Mouse (Mus musculus): ENCODE data around the gene Cdh23.
"Not testable (repeated sequence)": the region's sequence is repeated elsewhere in the genome, so short reads cannot be mapped to it uniquely, and the experiment has no call there.

Cdh23 gene

DNA sequence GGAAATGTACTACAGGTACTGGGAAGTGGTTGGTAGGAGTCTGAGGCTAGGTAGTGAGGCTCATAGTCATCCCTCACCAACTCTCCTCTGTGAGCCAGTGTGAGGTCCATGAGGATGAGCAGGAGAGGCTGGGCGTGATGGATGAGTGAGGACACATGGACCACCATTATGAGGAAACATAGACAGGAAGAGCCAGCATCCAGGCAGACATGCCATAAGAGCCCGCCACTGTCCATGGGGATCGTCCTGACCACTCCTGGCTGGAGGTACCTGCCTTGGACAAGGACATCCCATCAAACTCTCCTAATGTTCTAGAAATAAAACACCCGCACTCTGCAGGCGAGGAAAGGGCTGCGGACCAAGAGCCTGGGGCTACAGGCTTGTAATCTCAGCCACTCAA lies at the start of gene Cdh23:
Cdh23 (minus strand) TSS at position 101 of the 400 bp plus-strand sequence.
- no peak for DNase-seq (ENCODE audit: low spot score in 2 of 2)

DNA sequence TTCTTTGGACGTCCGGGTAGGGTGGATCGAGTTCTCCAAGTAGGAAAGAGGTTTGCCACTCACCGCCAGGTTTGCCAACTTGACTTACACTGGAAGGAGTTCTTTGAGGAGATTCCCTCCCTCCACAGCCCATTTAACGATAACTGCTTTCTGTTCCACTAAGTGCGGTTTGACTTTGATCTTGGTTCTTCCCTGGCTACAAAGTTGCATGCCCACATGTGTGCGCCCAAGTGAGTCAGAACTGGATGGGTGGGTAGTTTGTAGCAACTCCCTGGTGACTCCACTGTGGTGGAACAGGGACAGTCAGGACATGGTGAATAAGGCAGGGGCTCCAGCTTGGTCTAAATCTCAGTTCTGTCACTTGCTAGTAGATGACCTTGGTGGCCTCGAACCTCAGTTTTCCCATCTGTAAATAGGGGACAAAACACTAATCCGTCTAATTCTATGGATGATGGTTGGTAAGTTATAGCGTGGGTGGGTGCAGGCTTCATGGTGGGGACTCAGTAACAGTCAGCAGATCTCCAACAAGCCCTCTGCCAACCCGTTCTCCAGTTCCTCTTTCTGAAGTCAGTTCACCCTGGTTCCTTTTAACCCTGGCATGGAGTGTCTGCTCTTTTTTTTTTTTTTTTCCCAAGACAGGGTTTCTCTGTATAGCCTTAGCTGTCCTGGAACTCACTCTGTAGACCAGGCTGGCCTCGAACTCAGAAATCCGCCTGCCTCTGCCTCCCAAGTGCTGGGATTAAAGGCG lies 48.4 kb upstream of the Cdh23 start:
- no peak for DNase-seq (ENCODE audit: low spot score in 2 of 2)

GRCm38 (mm10) chr10:60743681-60744080 lies 47.4 kb upstream of the Cdh23 start:
- no peak for DNase-seq (ENCODE audit: low spot score in 2 of 2)

DNA sequence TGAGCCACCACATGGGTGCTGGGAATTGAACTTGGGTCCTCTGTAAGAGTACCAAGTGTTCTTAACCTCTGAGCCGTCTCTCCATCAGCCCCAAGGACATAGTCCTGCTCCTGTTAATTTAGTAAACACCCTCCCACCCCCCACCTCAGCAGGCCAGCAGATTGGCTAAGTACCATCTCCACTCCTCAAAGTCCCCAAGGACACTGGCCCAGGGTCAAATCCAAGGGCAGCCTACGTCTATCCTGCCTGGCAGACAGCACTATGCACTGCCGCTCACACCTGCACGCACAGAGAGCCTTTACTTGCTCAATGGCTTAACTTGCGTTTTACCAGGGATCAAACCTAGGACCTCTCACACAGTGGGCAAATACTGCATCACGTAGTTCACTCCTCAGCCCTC lies 46.7 kb upstream of the Cdh23 start:
- DNase-seq (ENCODE audit: low spot score in 2 of 2) = no peak

DNA sequence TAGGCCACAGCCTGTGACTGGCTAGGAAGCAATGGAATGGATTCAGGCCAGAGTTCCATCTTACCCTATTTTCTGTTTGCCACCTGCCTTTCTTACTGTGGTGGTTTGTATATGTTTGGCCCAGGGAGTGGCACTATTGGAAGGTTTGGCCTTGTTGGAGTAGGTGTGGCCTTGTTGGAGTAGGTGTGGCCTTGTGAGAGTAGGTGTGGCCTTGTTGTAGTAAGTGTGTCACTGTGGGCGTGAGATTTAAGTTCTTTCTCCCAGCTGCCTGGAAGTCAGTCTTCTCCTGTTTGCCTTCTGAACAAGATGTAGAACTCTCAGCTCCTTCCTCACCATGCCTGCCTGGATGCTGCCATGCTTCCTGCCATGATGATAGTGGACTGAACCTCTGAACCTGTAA lies 46.0 kb upstream of the Cdh23 start:
- not testable (repeated sequence) for DNase-seq (ENCODE audit: low spot score in 2 of 2)

DNA sequence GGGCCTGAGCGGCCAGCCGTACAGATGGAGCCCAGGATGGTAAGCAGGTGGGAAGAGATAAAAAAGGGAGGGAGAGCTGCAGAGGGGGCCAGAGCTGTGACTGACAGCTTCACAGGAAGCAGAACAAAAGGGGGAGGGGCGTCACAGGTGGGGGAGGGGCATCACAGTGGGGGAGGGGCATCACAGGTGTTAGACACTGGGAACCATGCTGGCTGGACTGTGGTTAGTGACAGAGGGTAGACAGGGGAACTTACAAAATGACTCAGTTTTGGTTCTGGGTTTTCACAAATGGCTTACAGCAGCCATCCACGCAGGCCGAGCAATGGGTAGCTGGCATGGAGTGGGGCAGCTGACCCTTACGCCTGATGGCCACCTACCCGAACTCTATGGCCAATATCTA lies 45.1 kb upstream of the Cdh23 start:
- no peak for DNase-seq (ENCODE audit: low spot score in 2 of 2)

DNA sequence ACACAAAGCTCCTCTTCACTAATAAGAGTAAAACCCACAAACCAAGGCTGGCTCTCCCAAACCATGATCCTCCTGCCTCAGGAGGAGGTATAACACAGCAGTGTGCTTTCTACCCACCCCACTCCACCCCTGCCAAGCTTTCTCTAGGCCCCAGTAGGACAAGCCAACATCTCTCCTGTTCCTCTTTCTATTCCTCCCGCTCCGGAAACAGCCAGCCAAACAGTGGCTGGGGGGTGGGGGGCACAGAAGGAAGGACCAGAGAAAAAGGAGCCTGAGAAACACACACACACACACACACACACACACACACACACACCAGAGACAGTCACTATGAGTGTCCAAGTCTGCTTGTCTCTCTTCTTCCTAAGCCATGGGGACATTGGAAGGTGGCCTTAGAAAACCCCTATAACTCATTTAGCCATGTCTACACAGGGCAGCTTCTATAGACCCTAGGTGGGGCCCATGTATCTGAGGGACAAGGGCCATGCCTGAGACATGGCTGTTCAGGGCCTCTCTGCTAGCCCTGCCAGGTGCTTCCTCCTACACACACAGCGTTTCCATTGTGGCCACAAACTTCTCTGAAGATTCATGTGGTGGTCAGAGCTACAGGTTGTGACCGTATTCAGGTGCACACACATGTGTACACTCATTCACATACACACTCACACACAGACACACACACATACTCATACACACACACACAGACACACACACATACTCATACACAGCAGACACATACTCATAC lies 43.5 kb upstream of the Cdh23 start:
- DNase-seq (ENCODE audit: low spot score in 2 of 2) = no peak

DNA sequence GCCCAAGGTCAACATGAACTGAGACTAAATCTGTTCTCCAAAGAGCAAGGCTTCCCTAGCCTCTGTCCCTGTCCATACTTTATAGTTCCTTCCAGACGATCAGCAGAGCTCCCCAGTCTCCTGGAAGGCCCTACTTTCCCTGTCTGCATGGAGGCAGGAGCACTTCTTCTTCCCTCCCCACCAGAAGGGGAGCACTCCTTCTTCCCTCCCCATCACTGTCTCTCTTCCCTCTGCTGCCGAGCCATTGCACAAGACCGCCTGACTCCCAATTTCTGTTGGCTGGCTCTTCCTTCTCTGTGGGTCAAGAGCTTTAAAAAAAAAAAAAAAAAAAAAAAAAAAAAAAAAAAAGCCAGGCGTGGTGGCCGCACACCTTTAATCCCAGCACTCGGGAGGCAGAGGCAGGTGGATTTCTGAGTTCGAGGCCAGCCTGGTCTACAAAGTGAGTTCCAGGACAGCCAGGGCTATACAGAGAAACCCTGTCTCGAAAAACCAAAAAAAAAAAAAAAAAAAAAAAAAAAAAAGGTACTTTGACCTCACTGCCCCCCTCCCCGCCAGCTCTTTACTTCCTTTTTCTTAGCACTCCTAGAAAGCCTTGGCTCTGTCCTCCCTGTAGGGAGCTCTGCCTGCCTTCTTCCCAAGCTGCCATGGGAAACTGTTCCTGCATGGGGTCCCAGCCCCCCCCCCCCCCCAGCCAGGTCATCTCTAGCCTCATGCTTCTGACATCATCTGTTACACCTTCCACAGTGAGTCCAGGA lies 41.8 kb upstream of the Cdh23 start:
- DNase-seq (ENCODE audit: low spot score in 2 of 2) = no peak

- DNase-seq (ENCODE audit: low spot score in 2 of 2) = no peak
Observed at GRCm38 (mm10) chr10:60737169-60737728, 41.0 kb upstream of the Cdh23 start.

GRCm38 (mm10) chr10:60735737-60736136 lies 39.4 kb upstream of the Cdh23 start:
- no peak for DNase-seq (ENCODE audit: low spot score in 2 of 2)

DNA sequence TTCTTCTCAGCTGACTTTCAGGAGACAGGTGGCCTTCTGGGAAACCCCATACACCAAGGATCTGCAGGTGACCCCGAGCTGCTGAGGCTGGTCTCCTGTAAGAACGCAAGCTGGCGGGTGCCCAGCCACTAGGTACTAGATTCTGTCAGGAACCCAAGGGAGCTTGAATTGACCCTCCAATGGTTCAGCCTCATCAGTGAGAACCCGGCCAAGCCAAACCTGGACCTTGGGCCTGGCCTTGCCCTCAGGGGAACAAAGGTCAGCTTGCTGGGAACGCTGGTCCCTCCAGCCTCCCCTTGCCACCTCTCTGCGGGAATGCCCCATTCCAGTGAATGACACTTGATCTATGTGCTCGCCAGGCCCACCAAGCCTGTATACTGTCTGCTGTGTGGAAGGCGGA lies 37.2 kb upstream of the Cdh23 start:
- DNase-seq (ENCODE audit: low spot score in 2 of 2) = no peak

DNA sequence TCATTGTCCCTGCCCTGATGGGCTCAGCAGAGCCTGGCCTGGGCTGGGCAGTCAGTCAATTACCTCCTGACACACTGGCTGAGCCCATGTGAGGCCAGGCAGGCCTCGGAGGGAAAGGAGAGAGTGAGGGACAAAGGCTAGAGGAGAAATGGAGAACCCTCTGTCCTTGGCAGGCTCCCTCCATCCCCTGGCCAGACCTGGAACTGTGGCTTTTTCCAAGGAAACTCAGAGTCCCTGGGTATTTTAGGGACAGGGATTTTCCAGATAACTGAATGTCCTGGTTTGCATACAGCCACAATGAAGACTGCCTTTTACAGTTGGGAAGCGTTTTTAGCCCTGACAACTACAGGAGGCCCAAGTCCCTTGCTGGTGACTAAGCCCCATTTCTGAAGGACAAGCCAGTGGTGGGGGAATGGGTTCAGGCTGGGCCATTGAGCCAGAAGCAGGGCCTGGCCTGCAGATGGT lies 36.1 kb upstream of the Cdh23 start:
- DNase-seq (ENCODE audit: low spot score in 2 of 2) = no peak

- no peak for DNase-seq (ENCODE audit: low spot score in 2 of 2)
Observed at GRCm38 (mm10) chr10:60731742-60732141, 35.5 kb upstream of the Cdh23 start.

DNA sequence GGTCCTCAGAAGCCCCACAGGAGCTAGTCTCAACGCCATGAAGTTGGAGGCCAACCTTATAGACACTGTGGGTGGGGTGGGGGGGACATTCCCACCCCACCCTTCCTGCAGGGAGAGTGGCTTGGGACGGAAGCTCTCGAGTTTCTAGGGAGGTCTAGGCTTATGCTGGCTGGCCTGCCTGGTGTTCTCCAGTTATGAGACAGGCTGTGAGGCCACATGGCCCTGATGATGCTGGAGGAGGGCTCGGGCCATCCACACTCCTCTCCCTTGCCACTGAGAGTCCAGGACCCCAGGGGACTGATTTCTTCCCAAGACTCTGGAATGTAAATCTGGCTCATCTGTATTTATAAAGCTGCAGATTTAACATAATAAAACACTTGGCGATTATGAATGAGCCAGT lies 31.0 kb upstream of the Cdh23 start:
- DNase-seq (ENCODE audit: low spot score in 2 of 2) = no peak

- no peak for DNase-seq (ENCODE audit: low spot score in 2 of 2)
Observed at GRCm38 (mm10) chr10:60726896-60727295, 30.6 kb upstream of the Cdh23 start.

DNA sequence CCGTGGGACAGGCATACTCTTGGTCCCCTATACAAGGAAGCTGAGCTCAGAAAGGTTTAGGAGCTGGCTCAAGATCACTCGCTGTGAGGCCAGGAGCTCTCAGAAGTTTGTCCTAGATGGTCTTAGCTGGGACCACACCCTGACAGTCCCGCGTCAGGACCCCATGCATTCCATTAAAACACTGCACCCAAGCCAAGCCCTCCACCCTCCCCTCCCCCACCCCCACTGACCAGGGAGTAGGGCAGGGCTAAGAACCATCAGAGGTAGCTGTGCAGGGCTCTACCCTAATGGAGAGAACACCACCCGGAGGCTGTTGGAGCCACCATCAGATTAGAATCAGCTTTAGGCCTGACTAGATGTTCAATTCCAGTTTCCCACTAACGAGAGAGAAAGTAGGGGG lies 28.2 kb upstream of the Cdh23 start:
- no peak for DNase-seq (ENCODE audit: low spot score in 2 of 2)

- DNase-seq (ENCODE audit: low spot score in 2 of 2) = no peak
Observed at GRCm38 (mm10) chr10:60723345-60723744, 27.1 kb upstream of the Cdh23 start.

DNA sequence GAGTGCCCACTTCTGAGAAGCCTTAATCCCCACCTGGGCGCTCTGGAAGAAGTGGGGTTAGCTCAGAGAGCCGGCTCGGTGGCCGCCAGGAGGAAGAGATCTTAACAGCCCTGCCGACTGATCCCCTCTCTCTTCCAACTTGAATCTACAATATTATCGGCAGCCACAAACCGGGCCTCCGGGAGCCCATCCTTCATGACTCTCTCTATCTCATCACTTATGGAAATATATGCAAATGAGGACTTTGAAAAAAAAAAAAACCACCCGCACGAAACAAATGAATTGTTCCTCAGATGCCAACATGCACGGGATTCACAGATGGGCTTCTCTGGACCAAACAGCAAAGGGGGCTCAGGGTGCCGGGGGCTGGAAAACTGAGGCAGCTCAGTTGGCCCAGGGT lies 25.4 kb upstream of the Cdh23 start:
- no peak for DNase-seq (ENCODE audit: low spot score in 2 of 2)

DNA sequence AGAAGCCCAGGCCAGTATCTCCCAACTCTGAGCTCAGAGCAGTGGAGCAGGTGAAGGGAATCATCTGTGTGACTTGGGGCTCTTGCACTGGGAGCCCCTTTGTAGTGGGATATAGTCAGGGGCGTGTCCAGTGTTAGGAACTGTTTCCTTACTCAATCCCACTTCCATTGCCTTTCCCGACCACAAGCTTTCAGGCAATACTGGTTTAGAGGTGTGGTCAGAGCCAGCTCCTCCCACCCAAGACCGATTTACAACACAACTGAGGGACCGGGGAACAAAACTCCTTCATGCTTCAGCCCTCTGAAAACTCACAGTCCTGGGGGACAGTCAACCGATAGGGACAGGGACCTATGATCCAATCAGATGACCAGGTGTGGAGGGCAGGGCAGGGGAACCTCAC lies 24.2 kb upstream of the Cdh23 start:
- no peak for DNase-seq (ENCODE audit: low spot score in 2 of 2)

DNA sequence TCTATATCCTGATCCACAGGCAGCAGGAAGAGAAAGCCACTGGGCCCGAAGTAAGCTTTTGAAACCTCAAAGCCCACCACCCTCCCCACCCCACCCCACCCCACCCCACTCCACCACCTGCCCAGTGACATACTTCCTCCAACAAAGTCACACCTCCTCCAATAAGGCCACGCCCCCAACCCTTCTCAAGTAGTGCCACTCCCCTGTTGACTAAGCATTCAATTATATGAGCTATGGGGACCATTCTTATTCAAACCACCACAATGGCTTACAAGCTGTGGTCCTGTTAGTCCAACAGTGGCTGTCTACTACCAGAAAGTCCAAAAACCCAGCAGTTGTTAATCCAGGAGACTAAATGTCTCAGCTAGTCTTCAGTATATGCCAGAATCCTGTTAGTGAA lies 22.2 kb upstream of the Cdh23 start:
- no peak for DNase-seq (ENCODE audit: low spot score in 2 of 2)

GRCm38 (mm10) chr10:60716449-60716848 lies 20.2 kb upstream of the Cdh23 start:
- DNase-seq (ENCODE audit: low spot score in 2 of 2) = no peak

- DNase-seq (ENCODE audit: low spot score in 2 of 2) = not testable (repeated sequence)
Observed at GRCm38 (mm10) chr10:60712299-60712698, 16.0 kb upstream of the Cdh23 start.
